Mouse (Mus musculus): Measurements from ENCODE around the gene 9130409I23Rik.
"Not testable (repeated sequence)": the region's sequence is repeated elsewhere in the genome, so short reads cannot be mapped to it uniquely, and the experiment has no call there.

- not testable (repeated sequence) for TF ChIP-seq CTCF, EP300 (IDR thresholded peaks at IDR 0.05; ENCODE audit: low read depth)
Measured at GRCm38 (mm10) chr1:181035015-181035778, 15.8 kb upstream of the 9130409I23Rik start.

All from liver, postnatal 0 days (tissue).